Comparison of ENCODE assay signal across 10 mouse cellular contexts in genomic region chr4:133282656-133283055, GRCm38 (mm10). TPM values are rescaled to one million over a fixed set of nuclear protein-coding genes. Genes with fewer than 3 reads are reported as not detected.
DNase-seq lines count a peak whose midpoint lies in the region; ATAC-seq and TF ChIP-seq lines count a peak whose summit lies in the region.
"Had no signal": no experiment of that assay in that cellular context is flagged by ENCODE, and none has a peak within 500 bp of the region (broad histone marks: within the 10 kb centered on the region; RNA-seq: fewer than 3 reads in every experiment).

No protein-coding gene starts in this region.

- WGBS in heart, postnatal 0 days = 36% methylated on average over 4 of the region's 4 CpGs
- 15% methylated on average over 4 of the region's 4 CpGs for WGBS in embryonic facial prominence, embryonic 15.5 days
- WGBS in limb, embryonic 15.5 days = 15% methylated on average over 4 of the region's 4 CpGs

- no peak overlapping the region for H3K4me2 ChIP-seq in heart, postnatal 0 days (ENCODE audit: low read depth, low read length)
- H3K4me2 ChIP-seq in embryonic facial prominence, embryonic 15.5 days (replicated peaks) = no peak overlapping the region
- H3K4me2 ChIP-seq in limb, embryonic 15.5 days = no peak overlapping the region

- H3K4me1 ChIP-seq in heart, postnatal 0 days (ENCODE audit: control insufficient read depth, insufficient read depth) = 0 out of 2 replicates have a peak, but pooled peaks cover 6% of the 10 kb centered on the region
- peaks cover 27% of the 10 kb centered on the region for H3K4me1 ChIP-seq in embryonic facial prominence, embryonic 15.5 days
- H3K4me1 ChIP-seq in limb, embryonic 15.5 days = peaks cover 27% of the 10 kb centered on the region

- no peak overlapping the region for H3K4me3 ChIP-seq in heart, postnatal 0 days (ENCODE audit: low read depth, low read length)
- H3K4me3 ChIP-seq in embryonic facial prominence, embryonic 15.5 days (replicated peaks) = no peak overlapping the region
- H3K4me3 ChIP-seq in limb, embryonic 15.5 days = no peak overlapping the region

- TF ChIP-seq EP300 in heart, postnatal 0 days (IDR thresholded peaks at IDR 0.05; ENCODE audit: low read depth) = no peak

- H3K36me3 ChIP-seq in heart, postnatal 0 days (replicated peaks; ENCODE audit: control insufficient read depth, insufficient read depth, low read length) = no peaks in the 10 kb centered on the region
- no peaks in the 10 kb centered on the region for H3K36me3 ChIP-seq in embryonic facial prominence, embryonic 15.5 days
- H3K36me3 ChIP-seq in limb, embryonic 15.5 days = no peaks in the 10 kb centered on the region

- DNase-seq in heart, postnatal 0 days (ENCODE audit: low spot score) = no peak
- DNase-seq in heart, adult 11 months = no peak
- DNase-seq in R1 (ENCODE audit: low read depth, low spot score) = peak; percentile 44
- no peak for DNase-seq in urinary bladder, adult 2 months (ENCODE audit: low spot score)
- no peak for DNase-seq in right cerebral cortex, postnatal 10 days (ENCODE audit: low spot score in 2 of 2)
- DNase-seq in urinary bladder, postnatal 10 days (ENCODE audit: low spot score) = no peak
- DNase-seq: adrenal gland, postnatal 25 days had no signal

- H3K27me3 ChIP-seq in heart, postnatal 0 days (ENCODE audit: control insufficient read depth, insufficient read depth, low read length) = no peaks in the 10 kb centered on the region
- no peaks in the 10 kb centered on the region for H3K27me3 ChIP-seq in embryonic facial prominence, embryonic 15.5 days
- no peaks in the 10 kb centered on the region for H3K27me3 ChIP-seq in limb, embryonic 15.5 days
- H3K27me3 ChIP-seq: CH12.LX had no signal

- H3K27ac ChIP-seq in heart, postnatal 0 days (ENCODE audit: low read depth) = peak overlapping the region; percentile 3; the same call in 1 of the 2 replicates
- H3K27ac ChIP-seq in embryonic facial prominence, embryonic 15.5 days (replicated peaks) = peak overlapping the region; percentile 91
- peak overlapping the region; percentile 81 for H3K27ac ChIP-seq in limb, embryonic 15.5 days

- H3K9ac ChIP-seq in heart, postnatal 0 days (replicated peaks; ENCODE audit: low read depth, low read length) = no peak overlapping the region
- H3K9ac ChIP-seq in embryonic facial prominence, embryonic 15.5 days = no peak overlapping the region
- no peak overlapping the region for H3K9ac ChIP-seq in limb, embryonic 15.5 days

- no peaks in the 10 kb centered on the region for H3K9me3 ChIP-seq in heart, postnatal 0 days (replicated peaks; ENCODE audit: control insufficient read depth, low read length)
- H3K9me3 ChIP-seq in embryonic facial prominence, embryonic 15.5 days (replicated peaks) = no peaks in the 10 kb centered on the region
- no peaks in the 10 kb centered on the region for H3K9me3 ChIP-seq in limb, embryonic 15.5 days

- no peak for TF ChIP-seq CTCF in heart, postnatal 0 days (IDR thresholded peaks at IDR 0.05; ENCODE audit: low read depth)

- no peak for ATAC-seq in heart, postnatal 0 days (ENCODE audit: insufficient read depth, low read depth)
- ATAC-seq in embryonic facial prominence, embryonic 15.5 days (ENCODE audit: insufficient number of reproducible peaks, low FRiP score, low TSS enrichment, low read depth) = no peak
- no peak for ATAC-seq in limb, embryonic 15.5 days (ENCODE audit: insufficient number of reproducible peaks, low FRiP score, low TSS enrichment, low read depth)

RNA-seq across cellular contexts. Expression of gene Tmem222, which starts 5.1 kb away (rescaled TPM):
- total RNA-seq in heart, postnatal 0 days (2014; rRNA removed; ENCODE audit: low replicate concordance) = 58.8 and 103 TPM in 2 replicates
- polyA plus RNA-seq in heart, postnatal 0 days (2015; fragmentation: Nextera tagmentation; extraction: Ambion mirVana) = 45.0 and 45.6 TPM in 2 replicates
- 79.1 and 87.8 TPM in 2 replicates for polyA plus RNA-seq in embryonic facial prominence, embryonic 15.5 days (2015; fragmentation: Nextera tagmentation; extraction: Ambion mirVana)
- 81.6 and 82.7 TPM in 2 replicates for polyA plus RNA-seq in limb, embryonic 15.5 days (2015; fragmentation: Nextera tagmentation; extraction: Ambion mirVana)
- polyA plus RNA-seq in urinary bladder, adult 2 months (2012; rRNA removed) = 81.0 and 92.6 TPM in 2 replicates

RNA-seq across cellular contexts. Expression of gene Sytl1, which starts 19.7 kb away (rescaled TPM):
- 3.6 and 3.7 TPM in 2 replicates for total RNA-seq in heart, postnatal 0 days (2014; rRNA removed; ENCODE audit: low replicate concordance)
- polyA plus RNA-seq in heart, postnatal 0 days (2015; fragmentation: Nextera tagmentation; extraction: Ambion mirVana) = 0.79 and 0.84 TPM in 2 replicates
- polyA plus RNA-seq in embryonic facial prominence, embryonic 15.5 days (2015; fragmentation: Nextera tagmentation; extraction: Ambion mirVana) = 39.7 and 40.2 TPM in 2 replicates
- 54.1 and 57.4 TPM in 2 replicates for polyA plus RNA-seq in limb, embryonic 15.5 days (2015; fragmentation: Nextera tagmentation; extraction: Ambion mirVana)
- polyA plus RNA-seq in urinary bladder, adult 2 months (2012; rRNA removed) = 67.1 and 79.6 TPM in 2 replicates

RNA-seq across cellular contexts. Expression of gene Map3k6, which starts 42.0 kb away (rescaled TPM):
- total RNA-seq in heart, postnatal 0 days (2014; rRNA removed; ENCODE audit: low replicate concordance) = 13.8 and 14.8 TPM in 2 replicates
- 2.7 and 2.8 TPM in 2 replicates for polyA plus RNA-seq in heart, postnatal 0 days (2015; fragmentation: Nextera tagmentation; extraction: Ambion mirVana)
- polyA plus RNA-seq in embryonic facial prominence, embryonic 15.5 days (2015; fragmentation: Nextera tagmentation; extraction: Ambion mirVana) = 17.4 and 20.6 TPM in 2 replicates
- polyA plus RNA-seq in limb, embryonic 15.5 days (2015; fragmentation: Nextera tagmentation; extraction: Ambion mirVana) = 21.3 and 21.4 TPM in 2 replicates
- polyA plus RNA-seq in urinary bladder, adult 2 months (2012; rRNA removed) = 23.8 and 24.2 TPM in 2 replicates

Comparison
In these comparisons a context has a peak if more than half of its experiments do, and no peak if none do; other contexts are left out.
1. H3K27ac ChIP-seq: peak in every context shown above with its lines; median percentile 91 in embryonic facial prominence, embryonic 15.5 days; 81 in limb, embryonic 15.5 days; 3 in heart, postnatal 0 days.
2. RNA of gene Sytl1, which starts 19.7 kb away (polyA plus RNA-seq): 67.1 to 79.6 TPM in urinary bladder, adult 2 months, 54.1 to 57.4 TPM in limb, embryonic 15.5 days and 39.7 to 40.2 TPM in embryonic facial prominence, embryonic 15.5 days; 0.79 to 0.84 TPM in heart, postnatal 0 days; every median in the first group is over 10 times any median in the second.